Mouse (Mus musculus) adrenal gland, adult 2 months (tissue): ENCODE measurements around the gene Ncoa5. TPM values are rescaled to one million over a fixed set of nuclear protein-coding genes. Genes with fewer than 3 reads are reported as not detected.
A peak's percentile ranks its signal among the peaks of the same experiment; 100 is the strongest.

Source experiments
- DNase-seq: peaks from one replicate; pipeline ENCODE4 v3.0.0; 2021
- polyA plus RNA-seq: library from polyadenylated mRNA; depleted of rRNA; stranded (reverse); fragments of >200 nt; gene quantifications from 2 replicates; pipeline ENCODE4 v1.2.3, GENCODE M21; 2012
- total RNA-seq, 2 experiments: library from RNA; stranded (reverse); gene quantifications; 2 replicates each; pipeline ENCODE4 v1.2.3; 2021

The Ncoa5 gene
- total and polyA plus RNA-seq, 3 experiments = 21.0 to 37.6 (median 22.3) TPM

GRCm38 (mm10) chr2:165050826-165051548 lies 16.3 kb upstream of the Ncoa5 start:
- no peak for DNase-seq

GRCm38 (mm10) chr2:165049044-165049443 lies 14.4 kb upstream of the Ncoa5 start:
- no peak for DNase-seq

- DNase-seq = no peak
Observed at GRCm38 (mm10) chr2:165043729-165044128, 9.1 kb upstream of the Ncoa5 start.

GRCm38 (mm10) chr2:165043090-165043636 lies 8.5 kb upstream of the Ncoa5 start:
- DNase-seq = no peak

- no peak for DNase-seq
Observed at GRCm38 (mm10) chr2:165042126-165042525, 7.5 kb upstream of the Ncoa5 start.

GRCm38 (mm10) chr2:165037415-165037814 lies 2.7 kb upstream of the Ncoa5 start:
- no peak for DNase-seq

GRCm38 (mm10) chr2:165035058-165035431 lies 378 bp upstream of the Ncoa5 start:
- no peak for DNase-seq

- DNase-seq = no peak
Observed at GRCm38 (mm10) chr2:165033306-165033705, 1.4 kb downstream of the Ncoa5 start.

- DNase-seq = peak; percentile 18
Observed at GRCm38 (mm10) chr2:165032533-165032932, 2.1 kb downstream of the Ncoa5 start.

- DNase-seq = no peak
Observed at GRCm38 (mm10) chr2:165027163-165027562, 7.5 kb downstream of the Ncoa5 start.

GRCm38 (mm10) chr2:165020490-165020889 lies 14.2 kb downstream of the Ncoa5 start:
- no peak for DNase-seq

- peak; percentile 18 for DNase-seq
Observed at GRCm38 (mm10) chr2:165014935-165015334, 19.7 kb downstream of the Ncoa5 start.

- peak; percentile 77 for DNase-seq
Observed at GRCm38 (mm10) chr2:165010351-165010750, 24.3 kb downstream of the Ncoa5 start.

GRCm38 (mm10) chr2:165009581-165009980 lies 25.1 kb downstream of the Ncoa5 start:
- DNase-seq = peak; percentile 84

GRCm38 (mm10) chr2:165009161-165009560 lies 25.5 kb downstream of the Ncoa5 start:
- no peak for DNase-seq

GRCm38 (mm10) chr2:165007986-165008385 lies 26.7 kb downstream of the Ncoa5 start:
- no peak for DNase-seq

- DNase-seq = no peak
Observed at GRCm38 (mm10) chr2:165006813-165007212, 27.9 kb downstream of the Ncoa5 start.

- no peak for DNase-seq
Observed at GRCm38 (mm10) chr2:165004237-165004636, 30.4 kb downstream of the Ncoa5 start.

GRCm38 (mm10) chr2:165003108-165003507 lies 31.6 kb downstream of the Ncoa5 start:
- no peak for DNase-seq

- DNase-seq = no peak
Observed at GRCm38 (mm10) chr2:165001958-165002357, 32.7 kb downstream of the Ncoa5 start.

- peak; percentile 78 for DNase-seq
Observed at GRCm38 (mm10) chr2:164997721-164998428, 36.8 kb downstream of the Ncoa5 start.

- DNase-seq = no peak
Observed at GRCm38 (mm10) chr2:164996848-164997720, 37.6 kb downstream of the Ncoa5 start.
